Mouse (Mus musculus) lung, postnatal 14 days (tissue): Measurements from ENCODE around the gene G3bp2.
"Not testable (repeated sequence)": the region's sequence is repeated elsewhere in the genome, so short reads cannot be mapped to it uniquely, and the experiment has no call there.

Experiments
- DNase-seq: peaks from one replicate; pipeline ENCODE4 v3.0.0; 2021

Gene G3bp2

GRCm38 (mm10) chr5:92083417-92084038 is at the start of gene G3bp2:
Gene G3bp2 (minus strand): TSS chr5:92083719.
- DNase-seq, result peak; percentile 98

GRCm38 (mm10) chr5:92133006-92133405 is 49.5 kb upstream of the G3bp2 start:
- DNase-seq, result not testable (repeated sequence)

- DNase-seq, result no peak
These were observed 48.6 kb upstream of the G3bp2 start for GRCm38 (mm10) chr5:92132127-92132526.

- no peak for DNase-seq
These were observed 46.6 kb upstream of the G3bp2 start for GRCm38 (mm10) chr5:92130040-92130682.

GRCm38 (mm10) chr5:92129321-92129768 is 45.8 kb upstream of the G3bp2 start:
- no peak for DNase-seq

- DNase-seq, result peak; percentile 37
These were observed 45.1 kb upstream of the G3bp2 start for GRCm38 (mm10) chr5:92128570-92128969.

GRCm38 (mm10) chr5:92127751-92128150 is 44.2 kb upstream of the G3bp2 start:
- DNase-seq, result no peak

GRCm38 (mm10) chr5:92127141-92127625 is 43.7 kb upstream of the G3bp2 start:
- DNase-seq, result no peak

GRCm38 (mm10) chr5:92125446-92125845 is 41.9 kb upstream of the G3bp2 start:
- no peak for DNase-seq

- no peak for DNase-seq
These were observed 38.1 kb upstream of the G3bp2 start for GRCm38 (mm10) chr5:92121636-92122035.

GRCm38 (mm10) chr5:92117823-92118403 is 34.4 kb upstream of the G3bp2 start:
- peak; percentile 74 for DNase-seq

GRCm38 (mm10) chr5:92114939-92115338 is 31.4 kb upstream of the G3bp2 start:
- DNase-seq, result no peak

GRCm38 (mm10) chr5:92114223-92114622 is 30.7 kb upstream of the G3bp2 start:
- DNase-seq, result no peak

- DNase-seq, result no peak
These were observed 30.0 kb upstream of the G3bp2 start for GRCm38 (mm10) chr5:92113484-92113883.

GRCm38 (mm10) chr5:92112585-92112984 is 29.1 kb upstream of the G3bp2 start:
- no peak for DNase-seq

GRCm38 (mm10) chr5:92112175-92112574 is 28.7 kb upstream of the G3bp2 start:
- DNase-seq, result no peak

GRCm38 (mm10) chr5:92110818-92111355 is 27.4 kb upstream of the G3bp2 start:
- DNase-seq, result no peak

GRCm38 (mm10) chr5:92107282-92107681 is 23.8 kb upstream of the G3bp2 start:
- DNase-seq, result no peak

- no peak for DNase-seq
These were observed 23.0 kb upstream of the G3bp2 start for GRCm38 (mm10) chr5:92106327-92107125.

GRCm38 (mm10) chr5:92103816-92104415 is 20.4 kb upstream of the G3bp2 start:
- no peak for DNase-seq

GRCm38 (mm10) chr5:92103062-92103461 is 19.5 kb upstream of the G3bp2 start:
- DNase-seq, result no peak

GRCm38 (mm10) chr5:92101601-92102000 is 18.1 kb upstream of the G3bp2 start:
- DNase-seq, result no peak
